Mouse (Mus musculus) thymus, postnatal 10 days (tissue): ENCODE measurements around the gene Clcc1.
"Not testable (repeated sequence)": the region's sequence is repeated elsewhere in the genome, so short reads cannot be mapped to it uniquely, and the experiment has no call there.

Source experiments
- DNase-seq, 2 experiments: peaks; one replicate each; pipeline ENCODE4 v3.0.0; 2021; ENCODE audit warnings: low spot score in 2 of 2

The Clcc1 gene

DNA sequence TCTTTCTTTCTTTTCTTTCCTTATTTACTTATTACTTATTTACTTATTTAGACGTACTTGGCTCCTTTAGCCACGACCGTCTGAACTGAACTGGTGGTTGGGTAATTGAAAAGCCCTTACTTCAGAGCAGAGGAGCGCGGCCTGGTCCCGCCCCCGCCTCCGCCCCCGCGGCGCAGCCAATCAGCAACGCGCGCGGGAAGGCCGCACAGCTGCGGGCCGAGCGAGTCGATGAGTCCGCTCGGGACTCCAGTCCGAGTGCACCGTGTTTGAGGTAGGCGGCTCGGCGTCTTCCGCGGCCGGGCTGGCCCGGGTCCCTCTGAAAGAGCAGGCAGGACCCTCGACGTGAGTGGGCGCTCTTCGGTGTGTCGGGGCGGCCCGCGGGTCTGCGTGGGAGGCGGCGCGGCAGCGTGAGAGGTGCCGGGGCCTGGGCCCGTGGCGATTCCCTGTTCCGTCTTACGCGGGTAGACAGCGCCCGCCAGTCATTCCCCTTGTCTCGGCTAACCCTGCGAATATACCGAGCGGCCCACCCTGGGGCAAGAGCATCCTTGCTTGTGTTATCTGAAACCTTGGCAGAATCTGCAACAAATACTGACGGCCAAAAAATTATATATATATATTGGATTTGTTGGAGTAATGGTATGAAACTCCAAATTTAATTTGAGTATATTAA is at the start of gene Clcc1:
TSS of gene Clcc1 (plus strand) at position 204 of the 670 bp plus-strand sequence.
- DNase-seq = peak; percentile 89 to 94

DNA sequence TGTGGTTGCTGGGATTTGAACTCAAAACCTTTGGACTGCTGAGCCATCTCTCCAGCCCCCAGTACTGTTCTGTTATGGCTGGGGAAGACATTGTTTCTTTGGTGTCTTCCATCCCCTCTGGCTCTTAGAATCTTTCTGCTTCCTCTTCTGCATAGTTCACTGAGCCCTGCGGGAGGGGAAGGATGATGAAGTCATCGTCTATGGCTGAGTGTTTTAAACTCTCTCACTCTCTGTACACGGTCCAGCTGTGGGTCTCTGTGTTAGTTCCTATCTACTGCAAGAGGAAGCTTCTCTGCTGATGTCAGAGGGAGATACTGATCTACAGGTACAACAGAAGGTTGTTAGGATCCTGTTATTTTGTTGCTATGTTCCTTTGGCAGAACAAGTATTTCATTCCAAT is 44.8 kb upstream of the Clcc1 start:
- DNase-seq = no peak

DNA sequence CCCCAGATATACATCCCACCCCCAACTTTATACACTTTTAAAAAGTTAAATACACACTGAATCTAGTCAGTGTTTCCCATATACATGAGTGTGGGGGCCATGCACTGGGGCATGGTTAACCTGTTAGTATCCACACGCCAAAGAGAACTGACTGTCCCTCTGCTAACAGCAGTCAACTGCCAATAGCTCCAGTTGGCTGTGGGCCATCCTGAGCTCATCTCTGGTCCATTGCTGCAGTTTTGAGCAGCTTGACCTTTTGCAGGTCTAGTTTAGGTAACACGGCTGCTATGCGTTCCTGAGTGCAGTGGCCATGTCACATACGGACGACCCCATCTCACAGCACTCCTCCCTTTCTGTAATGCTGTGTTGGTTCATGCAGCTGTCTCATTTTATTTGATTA is 19.0 kb upstream of the Clcc1 start:
- DNase-seq = no peak

DNA sequence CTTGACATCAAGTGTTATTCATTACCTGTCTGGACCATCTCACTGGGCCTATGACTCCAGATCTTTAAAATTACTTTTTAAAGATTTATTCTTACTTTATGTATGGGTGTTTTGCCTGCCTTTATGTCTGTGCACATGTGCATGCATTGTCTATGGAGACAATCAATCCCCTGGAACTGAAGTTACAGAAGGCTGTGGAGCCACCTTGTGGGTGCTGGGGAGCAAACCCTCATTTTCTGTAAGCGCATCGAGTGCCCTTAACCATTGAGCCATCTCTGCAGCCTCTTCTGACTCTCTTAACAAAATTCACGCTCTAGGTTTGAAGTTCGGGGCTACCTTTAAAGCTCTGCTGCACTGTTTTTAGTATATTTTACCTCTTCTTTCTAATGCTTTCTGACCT is 14.3 kb upstream of the Clcc1 start:
- no peak for DNase-seq

DNA sequence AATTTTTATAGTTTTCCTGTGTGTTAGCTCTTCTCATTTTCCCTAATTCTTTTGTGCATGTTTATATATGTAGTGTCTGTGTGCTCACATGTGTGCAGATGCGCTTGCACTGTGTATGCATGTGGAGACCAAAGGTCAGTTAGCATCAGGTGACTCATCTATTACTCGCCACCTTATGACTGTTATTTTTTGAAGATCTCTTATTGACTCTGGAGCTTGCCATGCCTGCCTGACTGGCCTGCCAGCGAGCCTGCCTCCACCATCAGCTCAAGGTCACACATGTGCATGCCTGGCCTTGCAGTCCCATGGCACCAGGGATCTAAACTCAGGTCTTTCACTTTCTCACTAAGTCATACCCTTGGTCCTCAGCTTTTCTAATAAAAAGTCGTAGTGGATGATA is 12.7 kb upstream of the Clcc1 start:
- no peak for DNase-seq

DNA sequence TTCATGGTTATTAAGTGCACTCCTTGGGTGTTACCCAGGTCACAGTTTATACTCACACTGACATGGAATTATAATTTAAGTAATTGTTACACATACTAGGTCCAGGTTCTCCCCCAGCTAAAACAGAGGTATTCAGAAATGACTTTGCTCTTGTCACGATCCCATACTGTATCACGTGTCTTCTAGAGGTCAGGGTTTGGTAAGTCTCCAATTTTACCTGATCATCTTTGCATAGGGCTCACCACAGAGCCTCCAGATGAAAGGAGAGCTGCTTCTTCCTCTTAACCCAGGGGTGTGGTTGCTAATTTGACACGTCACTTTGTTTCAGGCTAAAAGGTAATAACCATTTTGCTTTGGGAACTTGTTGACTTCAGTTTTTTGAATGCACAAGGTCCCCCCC is 8.9 kb upstream of the Clcc1 start:
- no peak for DNase-seq

DNA sequence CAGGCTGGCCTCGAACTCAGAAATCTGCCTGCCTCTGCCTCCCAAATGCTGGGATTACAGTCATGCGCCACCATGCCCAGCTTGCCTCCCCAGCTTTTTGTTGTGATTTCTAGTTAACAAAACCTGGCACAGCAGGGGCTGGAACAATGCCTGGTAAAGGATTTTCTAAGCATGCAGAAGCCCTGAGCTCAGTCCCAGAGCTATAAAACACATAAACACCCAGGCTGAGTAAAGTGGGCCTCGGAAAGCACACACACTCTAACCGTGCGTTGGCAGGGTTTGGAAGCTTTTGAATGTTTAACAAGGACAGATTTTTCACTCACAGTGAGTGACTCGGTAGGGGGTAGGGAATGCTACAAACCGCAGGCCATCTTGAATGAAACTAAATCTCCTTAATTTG is 7.7 kb upstream of the Clcc1 start:
- no peak for DNase-seq

DNA sequence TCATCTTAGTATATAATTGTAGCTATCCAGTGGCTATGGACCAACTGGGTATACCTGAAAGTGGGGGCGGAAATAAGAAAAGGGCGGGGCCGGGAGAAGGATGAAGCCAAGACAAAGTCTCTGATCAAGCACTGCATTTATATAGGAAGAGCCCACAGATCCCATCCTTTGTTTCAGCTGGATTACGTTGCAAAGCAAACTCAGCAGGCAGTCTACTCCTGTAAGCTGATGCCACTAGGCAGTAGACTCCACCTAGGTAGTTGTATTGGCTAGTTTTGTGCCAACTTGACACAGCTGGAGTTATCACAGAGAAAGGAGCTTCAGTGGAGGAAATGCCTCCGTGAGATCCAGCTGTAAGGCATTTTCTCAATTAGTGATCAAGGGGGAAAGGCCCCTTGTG is 6.0 kb upstream of the Clcc1 start:
- DNase-seq = not testable (repeated sequence)

DNA sequence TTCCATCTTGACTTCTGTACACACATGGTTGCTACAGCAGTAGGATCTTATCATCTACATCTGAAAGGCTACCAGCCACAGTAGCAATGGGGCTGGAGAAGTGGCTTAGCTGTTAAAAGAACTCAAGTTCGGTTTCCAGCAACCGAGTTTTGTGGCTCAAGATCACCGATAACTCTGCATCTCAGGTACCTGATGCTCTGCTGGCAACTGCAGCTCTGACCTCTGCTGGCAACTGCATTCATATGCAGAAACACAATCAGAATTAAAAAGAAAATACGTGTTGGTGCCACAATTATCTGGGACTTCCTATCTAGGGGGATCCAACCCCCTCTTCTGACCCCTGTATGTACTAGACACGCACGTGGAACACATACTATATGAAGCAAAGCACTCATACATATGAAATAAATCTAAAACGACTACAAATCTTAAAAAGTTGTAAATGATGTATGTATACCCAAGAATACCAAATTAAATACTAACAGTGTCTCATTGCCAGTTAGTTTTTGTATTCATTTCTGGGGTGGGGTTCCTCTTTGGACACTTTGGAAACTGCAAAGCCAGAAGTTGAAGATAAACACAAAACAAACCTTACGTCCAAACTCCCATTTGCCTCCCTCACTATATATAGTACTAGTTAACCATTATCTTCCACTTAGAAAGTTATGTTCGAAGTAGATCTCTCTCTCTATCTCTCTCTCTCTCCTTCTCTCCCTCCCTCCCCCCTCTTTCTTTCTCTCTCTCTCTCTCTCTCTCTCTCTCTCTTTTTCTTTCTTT is 659 bp upstream of the Clcc1 start:
- DNase-seq = no peak

DNA sequence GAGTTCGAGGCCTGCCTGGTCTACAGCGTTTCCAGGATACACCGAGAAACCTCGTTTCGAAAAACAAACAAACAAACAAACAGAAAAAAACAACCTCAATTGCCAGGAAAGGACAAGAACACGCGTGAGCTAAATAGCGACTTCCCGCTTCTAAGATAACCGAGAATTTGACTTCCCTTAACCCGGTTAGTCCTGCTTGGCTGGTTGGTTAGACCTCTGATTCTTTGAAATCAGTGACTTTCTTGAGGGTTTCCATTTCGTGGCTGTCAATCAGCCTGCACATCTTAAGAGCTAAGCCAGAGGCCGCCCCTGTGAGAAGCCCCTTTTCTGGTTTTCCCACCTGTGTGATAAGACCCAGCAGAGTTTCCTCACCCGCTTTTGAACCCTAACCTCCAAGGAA is 853 bp downstream of the Clcc1 start:
- DNase-seq = no peak

DNA sequence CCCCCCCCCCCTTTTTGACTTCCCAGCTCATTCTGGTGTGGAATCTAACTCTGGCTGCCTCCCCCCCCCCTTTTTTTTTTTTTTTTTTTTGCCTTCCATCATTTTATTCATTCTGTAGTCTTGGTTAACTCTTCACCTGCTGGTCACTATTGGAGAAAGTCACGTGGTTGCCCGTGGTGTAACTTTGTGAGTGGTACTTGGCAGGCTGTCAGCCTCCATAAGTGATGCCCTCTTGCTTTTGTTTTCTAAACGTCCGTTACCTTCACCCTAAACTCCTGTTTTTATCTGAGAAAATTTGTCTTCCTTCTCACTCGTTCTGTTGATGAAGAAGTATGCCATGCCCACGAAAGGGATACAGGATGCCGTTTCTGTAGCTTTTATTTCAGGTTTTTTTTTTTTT is 1.8 kb downstream of the Clcc1 start:
- DNase-seq = no peak

DNA sequence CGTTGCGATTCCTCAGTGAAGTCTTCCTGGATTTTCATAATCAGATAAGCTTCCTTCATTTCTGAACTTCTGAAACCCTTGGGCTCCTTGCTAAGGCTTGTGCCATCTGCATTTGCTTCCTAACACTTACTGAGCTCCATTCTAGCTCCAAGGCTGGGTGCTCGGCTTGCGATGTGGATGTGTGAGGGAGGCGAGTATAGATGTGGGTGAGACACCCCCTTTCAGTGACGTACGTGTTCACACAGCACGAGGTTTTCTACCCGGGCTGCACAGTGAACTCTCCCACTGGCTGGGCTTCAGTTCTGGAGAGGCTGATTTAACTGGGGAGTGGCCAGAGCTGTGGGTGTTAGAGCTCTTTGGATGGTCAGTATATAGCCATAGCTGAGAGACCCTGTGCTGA is 4.9 kb downstream of the Clcc1 start:
- DNase-seq = no peak

DNA sequence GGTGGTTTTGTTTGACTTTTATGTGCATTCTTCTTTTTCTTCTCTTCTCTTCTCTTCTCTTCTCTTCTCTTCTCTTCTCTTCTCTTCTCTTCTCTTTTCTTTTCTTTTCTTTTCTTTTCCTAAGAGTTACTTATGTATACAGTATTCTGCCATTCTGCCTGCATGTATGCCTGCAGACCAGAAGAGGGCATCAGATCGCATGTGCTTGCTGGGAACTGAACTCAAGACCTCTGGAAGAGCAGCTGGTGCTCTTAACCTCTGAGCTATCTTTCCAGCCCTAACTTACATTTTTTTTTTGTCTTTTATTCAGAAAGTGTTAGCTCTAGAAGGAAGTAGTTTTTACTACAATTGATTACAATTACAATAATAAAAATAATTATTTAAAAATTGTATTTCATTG is 7.2 kb downstream of the Clcc1 start:
- no peak for DNase-seq

DNA sequence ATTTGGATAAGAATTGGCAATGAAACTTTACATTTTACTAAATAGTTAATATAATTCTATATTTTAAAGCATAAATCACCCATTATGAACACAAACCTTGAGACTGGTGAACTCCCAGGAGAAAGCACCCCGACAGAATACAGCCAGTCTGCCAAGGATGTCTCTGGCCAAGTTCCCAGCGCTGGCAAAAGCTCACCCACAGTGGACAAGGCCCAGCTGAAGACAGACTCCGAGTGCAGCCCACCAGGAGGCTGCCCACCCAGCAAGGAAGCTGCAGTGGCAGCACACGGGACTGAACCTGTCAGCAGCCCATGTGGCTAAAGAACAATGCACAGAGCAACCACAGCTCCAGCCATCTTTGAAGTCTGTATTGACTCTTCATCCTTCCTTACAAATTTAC is 22.9 kb downstream of the Clcc1 start:
- DNase-seq = no peak

DNA sequence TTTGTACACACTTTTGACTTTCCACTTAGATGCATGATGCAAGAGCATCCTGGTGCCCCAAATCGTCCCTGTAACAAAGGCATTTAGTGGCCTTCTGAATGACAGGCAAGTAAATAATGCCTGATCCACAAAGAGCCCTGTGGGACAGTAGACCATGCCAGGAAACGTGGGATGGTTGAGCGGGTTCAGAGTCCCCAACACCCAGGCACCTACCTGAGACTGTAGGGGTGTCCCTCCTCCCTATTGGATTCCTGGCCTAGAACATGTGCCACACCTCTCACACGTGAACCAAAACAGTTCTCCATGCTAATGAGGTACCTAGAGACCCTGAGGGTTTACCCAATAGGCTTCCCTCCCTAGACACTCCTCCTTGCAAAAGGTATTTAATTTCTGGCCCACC is 27.3 kb downstream of the Clcc1 start:
- no peak for DNase-seq

DNA sequence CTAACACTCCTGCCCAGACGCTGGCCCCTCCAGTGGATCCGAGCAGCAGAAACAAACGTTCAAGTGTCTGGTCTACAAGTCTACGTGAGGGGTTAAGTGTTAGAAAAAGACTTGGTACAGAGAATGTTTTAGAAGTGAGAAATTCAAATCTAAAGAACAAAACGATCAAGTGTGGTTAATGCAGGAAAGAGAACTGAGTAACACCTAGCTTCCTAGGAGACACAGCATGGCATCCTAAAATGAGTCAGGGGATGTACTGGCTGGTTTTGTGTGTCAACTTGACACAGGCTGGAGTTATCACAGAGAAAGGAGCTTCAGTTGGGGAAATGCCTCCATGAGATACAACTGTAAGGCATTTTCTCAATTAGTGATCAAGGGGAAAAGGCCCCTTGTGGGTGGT is 29.9 kb downstream of the Clcc1 start:
- DNase-seq = not testable (repeated sequence)

DNA sequence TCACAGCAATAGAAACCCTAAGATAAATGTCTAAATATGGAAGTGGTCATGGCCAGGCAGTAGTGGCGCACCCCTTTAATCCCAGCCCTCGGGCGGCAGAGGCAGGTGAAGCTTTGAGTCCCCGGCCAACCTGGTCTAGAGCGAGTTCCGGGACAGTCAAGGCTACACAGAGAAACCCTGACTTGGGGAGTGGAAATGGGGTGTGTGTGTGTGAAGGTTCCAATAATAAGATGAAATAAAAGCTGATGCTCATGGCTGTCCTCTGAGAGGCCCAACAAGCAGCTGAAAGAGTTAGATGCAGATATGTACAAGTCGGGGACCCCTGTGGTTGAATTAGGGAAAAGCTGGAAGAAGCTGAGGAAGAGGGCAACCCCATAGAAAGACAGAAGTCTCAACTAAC is 32.0 kb downstream of the Clcc1 start:
- no peak for DNase-seq

DNA sequence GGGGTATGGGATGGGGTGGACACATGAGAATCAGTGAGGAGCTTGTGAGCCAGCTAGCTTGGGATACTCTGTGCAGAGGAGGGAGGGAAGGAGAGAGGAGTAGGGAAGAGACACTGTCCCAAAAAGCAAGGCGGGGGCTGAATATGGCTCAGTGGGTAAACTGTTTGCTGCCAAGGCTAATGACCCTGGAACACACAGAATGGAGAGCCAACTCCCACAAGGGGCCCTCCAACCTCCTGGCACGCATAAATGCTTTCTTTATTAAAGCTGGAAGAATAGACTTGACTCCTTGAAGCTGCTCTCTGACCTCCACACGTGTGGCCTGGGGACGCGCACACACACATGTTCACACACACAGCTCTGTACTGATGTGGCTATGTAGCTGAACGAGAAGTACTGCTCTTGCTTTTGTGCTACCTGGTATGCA is 35.3 kb downstream of the Clcc1 start:
- DNase-seq = no peak

DNA sequence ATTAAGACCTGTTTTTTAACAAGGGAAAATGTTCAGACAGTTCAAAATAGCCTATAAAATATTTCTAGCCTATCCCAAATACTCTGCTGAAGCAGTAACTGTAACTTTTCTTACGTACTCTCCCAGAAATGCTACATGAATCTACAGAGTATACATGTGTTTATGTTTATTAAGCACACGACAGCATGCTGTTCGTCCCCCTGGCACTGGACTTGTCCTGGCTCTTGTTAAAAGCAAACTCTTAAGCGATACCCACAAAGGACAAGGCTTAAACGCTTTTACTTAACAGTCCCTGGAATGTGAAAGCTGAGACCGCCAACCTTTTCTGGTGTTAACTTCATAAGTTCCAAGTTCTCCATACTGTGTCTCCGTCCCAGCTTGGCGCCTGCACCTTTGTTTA is 35.7 kb downstream of the Clcc1 start:
- DNase-seq = no peak

DNA sequence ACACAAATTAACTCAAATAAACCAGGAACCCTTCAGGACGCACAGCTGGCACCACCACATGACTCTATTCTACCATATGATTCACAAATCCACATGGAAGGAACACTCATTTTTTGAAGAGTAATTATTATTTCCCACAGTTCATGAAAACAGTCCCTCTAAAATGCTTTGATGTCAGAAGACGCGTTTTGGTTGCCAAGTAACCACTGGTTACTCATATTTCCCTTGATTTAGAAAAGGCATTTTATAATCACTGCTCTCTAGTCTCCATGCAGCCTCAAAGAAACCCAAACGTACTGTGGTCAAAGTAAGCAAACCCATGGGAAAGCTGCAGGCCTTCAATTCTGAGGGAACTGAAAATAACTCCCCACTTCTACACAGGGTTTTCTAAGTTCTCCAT is 36.3 kb downstream of the Clcc1 start:
- DNase-seq = no peak

DNA sequence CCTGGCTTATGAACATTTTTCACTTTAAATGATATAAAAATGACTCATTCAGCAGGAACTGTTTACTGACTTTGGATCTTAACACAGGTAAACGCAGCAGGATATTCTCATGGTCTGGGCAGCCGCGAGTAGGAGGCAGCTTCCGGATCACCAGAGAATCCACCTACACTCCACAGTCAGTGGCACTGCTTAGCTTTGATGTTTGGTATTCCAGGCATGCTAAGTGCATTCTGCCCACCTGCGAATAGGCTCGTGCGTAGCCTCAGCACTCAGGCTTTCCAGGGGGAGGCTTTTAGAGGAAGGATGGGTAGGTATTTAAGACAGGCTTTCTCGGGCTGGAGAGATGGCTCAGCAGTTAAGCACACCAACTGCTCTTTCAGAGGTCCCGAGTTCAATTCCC is 40.6 kb downstream of the Clcc1 start:
- no peak for DNase-seq

DNA sequence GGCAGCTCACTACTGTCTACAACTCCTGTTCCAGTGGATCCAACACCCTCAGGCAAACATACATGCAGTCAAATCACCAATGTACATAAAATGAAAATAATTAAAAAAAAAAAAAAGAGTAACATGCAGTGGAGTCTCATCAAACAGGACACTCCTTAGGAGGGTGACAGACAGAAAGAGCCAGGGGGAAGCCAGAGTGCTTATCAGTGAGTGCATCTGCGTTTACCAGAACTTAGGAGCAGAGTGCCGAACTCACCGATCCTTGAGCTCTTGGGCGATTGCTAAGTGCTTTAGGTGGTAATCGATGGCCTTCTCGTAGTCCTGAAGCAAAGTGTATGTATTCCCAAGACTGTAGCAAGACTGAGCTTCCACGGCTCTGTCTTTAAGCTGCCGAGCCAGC is 44.9 kb downstream of the Clcc1 start:
- no peak for DNase-seq

DNA sequence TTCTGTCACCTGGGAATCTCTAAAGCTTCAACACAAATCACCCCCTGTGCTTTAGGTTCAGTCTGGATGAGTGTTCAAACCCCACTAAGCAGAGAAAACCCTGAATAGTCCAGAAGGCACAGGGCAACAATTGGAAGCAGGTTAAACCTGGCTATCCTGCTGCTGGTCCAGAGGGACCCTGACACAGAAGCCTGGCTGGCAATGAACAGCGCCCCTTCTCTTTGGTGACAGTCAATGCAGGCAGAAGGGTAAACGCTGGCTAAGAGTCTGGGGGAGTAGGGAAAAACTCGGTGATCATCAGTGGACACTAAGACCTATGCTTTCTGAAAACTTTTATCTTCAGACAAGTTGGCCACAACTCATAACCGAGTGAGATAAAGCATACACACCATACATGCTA is 46.1 kb downstream of the Clcc1 start:
- DNase-seq = no peak

DNA sequence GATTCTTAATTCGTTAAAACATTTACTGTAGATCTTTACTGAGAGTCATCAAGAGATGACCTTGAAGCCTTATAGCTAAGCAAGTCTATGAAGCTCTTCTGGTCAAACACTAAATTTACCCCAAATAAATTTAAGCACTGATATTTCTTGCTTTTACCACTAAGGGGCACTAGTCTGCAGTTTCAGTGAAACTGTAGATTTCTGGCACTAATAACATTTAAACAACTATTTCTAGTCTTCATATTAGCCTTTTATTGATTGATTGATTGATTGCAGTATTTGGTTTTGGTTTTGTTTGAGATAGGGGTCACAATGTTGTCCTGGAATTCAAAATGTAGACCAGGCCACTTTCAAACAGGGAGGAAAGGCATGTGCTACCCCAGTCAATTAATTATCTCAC is 47.5 kb downstream of the Clcc1 start:
- no peak for DNase-seq
